25 mouse cellular contexts compared by ENCODE assay signal in the genomic region with DNA sequence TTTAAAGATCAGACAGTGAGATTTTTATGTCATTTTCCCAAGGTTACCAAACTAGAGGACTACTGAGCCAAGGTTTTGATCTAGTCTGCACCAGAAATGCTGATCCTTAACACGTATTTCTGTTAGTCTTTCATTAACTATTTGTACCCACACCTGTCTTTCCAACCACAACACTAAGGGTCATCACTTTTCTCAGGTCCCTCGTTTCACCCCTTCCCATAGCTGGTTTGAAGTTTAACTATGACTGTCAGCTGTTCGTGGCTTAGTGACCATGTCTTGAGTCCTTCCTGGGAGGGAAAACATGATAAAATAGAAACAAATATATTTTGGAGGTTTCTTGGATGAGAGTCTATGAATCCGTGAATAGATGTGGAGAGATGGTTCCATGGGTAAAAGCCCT.
"Had no signal": no experiment of that assay in that cellular context is flagged by ENCODE, and none has a peak within 500 bp of the region (broad histone marks: within the 10 kb centered on the region; RNA-seq: fewer than 3 reads in every experiment).

No protein-coding gene starts in this region.

- H3K27me3 ChIP-seq: heart, embryonic 12.5 days; hindbrain, embryonic 12.5 days; intestine, embryonic 15.5 days; limb, embryonic 12.5 days had no signal

- H3K27ac ChIP-seq: gastrocnemius, adult 2 months; heart, embryonic 10.5 days; hindbrain, embryonic 10.5 days; hindbrain, embryonic 12.5 days; hindbrain, embryonic 14.5 days; intestine, embryonic 15.5 days; layer of hippocampus, adult 2 months; left cerebral cortex, adult 2 months; limb, embryonic 10.5 days; limb, embryonic 12.5 days; liver, embryonic 13.5 days; liver, embryonic 15.5 days had no signal

- DNase-seq: gastrocnemius, adult 2 months; gastrocnemius, postnatal 10 days; gastrocnemius, postnatal 25 days; heart, adult 18-20 months; heart, postnatal 10 days; heart, postnatal 4 days; kidney, postnatal 10 days; liver; liver, embryonic 13.5 days had no signal

- H3K9ac ChIP-seq: heart, embryonic 12.5 days; hindbrain, embryonic 12.5 days; hindbrain, embryonic 14.5 days; intestine, embryonic 15.5 days; limb, embryonic 12.5 days; liver, embryonic 13.5 days; liver, embryonic 15.5 days had no signal

- H3K4me3 ChIP-seq: gastrocnemius, adult 2 months; heart, embryonic 10.5 days; heart, embryonic 12.5 days; hindbrain, embryonic 10.5 days; hindbrain, embryonic 12.5 days; intestine, embryonic 15.5 days; layer of hippocampus, adult 2 months; left cerebral cortex, adult 2 months; limb, embryonic 10.5 days; limb, embryonic 12.5 days; liver, embryonic 13.5 days; liver, embryonic 15.5 days had no signal

- H3K4me2 ChIP-seq: heart, embryonic 12.5 days; hindbrain, embryonic 12.5 days; hindbrain, embryonic 14.5 days; intestine, embryonic 15.5 days; limb, embryonic 12.5 days; liver, embryonic 11.5 days; liver, embryonic 13.5 days; liver, embryonic 15.5 days had no signal

- H3K36me3 ChIP-seq: heart, embryonic 10.5 days; heart, embryonic 12.5 days; hindbrain, embryonic 10.5 days; hindbrain, embryonic 12.5 days; intestine, embryonic 15.5 days; limb, embryonic 10.5 days; limb, embryonic 12.5 days; liver, embryonic 13.5 days; liver, embryonic 15.5 days had no signal

- H3K4me1 ChIP-seq: intestine, embryonic 15.5 days; liver, embryonic 13.5 days; liver, embryonic 15.5 days had no signal

- H3K9me3 ChIP-seq: heart, embryonic 10.5 days; heart, embryonic 12.5 days; hindbrain, embryonic 10.5 days; hindbrain, embryonic 12.5 days; intestine, embryonic 15.5 days; limb, embryonic 10.5 days; limb, embryonic 12.5 days; liver, embryonic 13.5 days; liver, embryonic 15.5 days had no signal

- ATAC-seq: forebrain, embryonic 16.5 days; hindbrain, embryonic 16.5 days; inflammation-experienced regulatory T-cells, adult 6 months; intestine, embryonic 15.5 days; intestine, postnatal 0 days had no signal
